Mouse (Mus musculus): ENCODE results near the gene Aknad1. TPM values are rescaled to one million over a fixed set of nuclear protein-coding genes. Genes with fewer than 3 reads are reported as not detected.

The Aknad1 gene
- polyA plus RNA-seq, 1 experiment: not detected

GRCm38 (mm10) chr3:108759566-108760420, 20.3 kb downstream of the Aknad1 start:
- no peak for TF ChIP-seq POLR2A (IDR thresholded peaks at IDR 0.05; ENCODE audit: insufficient read depth, low read depth, low read length)
- no peak for TF ChIP-seq CTCF (IDR thresholded peaks at IDR 0.05; ENCODE audit: insufficient read depth, low read depth, low read length)
- WGBS: 84% methylated on average over 11 of the region's 11 CpGs
- no peak overlapping the region for H3K27ac ChIP-seq (ENCODE audit: insufficient read depth, low read depth, low read length)
- H3K4me1 ChIP-seq (ENCODE audit: control insufficient read depth, insufficient read depth, low read length): peaks cover 9% of the 10 kb centered on the region; the same call in 1 of the 2 replicates
- H3K4me3 ChIP-seq (ENCODE audit: insufficient read depth, low read depth, low read length): no peak overlapping the region

DNA sequence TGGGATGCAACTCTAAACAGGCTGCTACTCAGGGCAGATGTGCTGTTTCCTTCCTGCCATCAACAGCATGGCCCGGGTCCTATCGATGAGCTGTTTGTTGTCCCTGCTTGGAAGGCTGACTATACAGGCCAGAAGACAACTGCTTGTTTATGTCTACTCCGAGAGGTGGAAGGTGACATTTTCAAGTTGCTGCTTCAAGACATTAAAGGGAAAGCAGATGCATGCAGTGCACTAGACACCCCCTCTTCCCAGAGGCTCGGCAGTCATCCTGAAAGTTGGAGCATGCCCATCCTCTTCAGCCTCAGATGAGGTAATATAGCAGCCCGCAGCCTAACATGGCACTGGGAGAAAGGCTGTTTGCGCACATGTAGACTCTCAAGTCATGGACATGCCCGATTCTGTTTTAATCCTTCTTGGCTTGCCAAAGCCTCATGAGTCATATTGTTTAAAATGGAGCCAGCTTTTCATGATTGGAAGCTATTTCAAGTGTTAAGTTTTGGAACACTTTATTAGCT, 23.2 kb downstream of the Aknad1 start:
- 61% methylated on average over 7 of the region's 7 CpGs for WGBS
- TF ChIP-seq POLR2A (IDR thresholded peaks at IDR 0.05; ENCODE audit: insufficient read depth, low read depth, low read length) (no peak), CTCF (IDR thresholded peaks at IDR 0.05; ENCODE audit: insufficient read depth, low read depth, low read length) (no peak)
- no peak overlapping the region for H3K4me3 ChIP-seq (ENCODE audit: insufficient read depth, low read depth, low read length)
- no peak overlapping the region for H3K27ac ChIP-seq (ENCODE audit: insufficient read depth, low read depth, low read length)
- peaks cover 9% of the 10 kb centered on the region; the same call in 1 of the 2 replicates for H3K4me1 ChIP-seq (ENCODE audit: control insufficient read depth, insufficient read depth, low read length)

GRCm38 (mm10) chr3:108763691-108764090, 24.2 kb downstream of the Aknad1 start:
- H3K27ac ChIP-seq (ENCODE audit: insufficient read depth, low read depth, low read length): no peak overlapping the region
- no peak for TF ChIP-seq CTCF (IDR thresholded peaks at IDR 0.05; ENCODE audit: insufficient read depth, low read depth, low read length)
- no peak for TF ChIP-seq POLR2A (IDR thresholded peaks at IDR 0.05; ENCODE audit: insufficient read depth, low read depth, low read length)
- H3K4me3 ChIP-seq (ENCODE audit: insufficient read depth, low read depth, low read length): no peak overlapping the region
- WGBS: 78% methylated on average over 2 of the region's 2 CpGs
- peaks cover 4% of the 10 kb centered on the region; the same call in 1 of the 2 replicates for H3K4me1 ChIP-seq (ENCODE audit: control insufficient read depth, insufficient read depth, low read length)

DNA sequence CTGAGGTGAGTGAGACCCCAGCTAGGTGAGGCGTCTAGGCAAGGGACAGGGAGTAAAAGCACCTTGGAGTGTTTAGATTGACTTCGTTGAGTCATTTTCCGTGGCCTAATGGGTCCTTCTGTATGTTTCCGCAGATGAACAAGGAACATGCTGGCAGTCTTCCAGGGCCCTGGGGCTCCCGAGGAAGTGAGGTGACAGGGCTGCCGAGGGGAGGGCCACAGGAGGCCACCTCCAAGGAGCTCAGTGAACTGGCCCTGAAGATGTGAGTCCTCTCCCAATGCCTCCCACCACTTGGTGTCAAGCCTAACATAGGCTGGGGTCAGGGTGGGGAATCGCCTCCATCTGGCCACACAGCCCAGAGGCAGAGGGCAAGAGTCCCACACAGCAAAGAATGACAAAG, 25.5 kb downstream of the Aknad1 start:
- 42% methylated on average over 7 of the region's 7 CpGs for WGBS
- Histone ChIP-seq H3K27ac (ENCODE audit: insufficient read depth, low read depth, low read length) (no peak overlapping the region), H3K4me3 (ENCODE audit: insufficient read depth, low read depth, low read length) (no peak overlapping the region), H3K4me1 (ENCODE audit: control insufficient read depth, insufficient read depth, low read length) (peaks cover 4% of the 10 kb centered on the region; the same call in 1 of the 2 replicates)
- TF ChIP-seq POLR2A (IDR thresholded peaks at IDR 0.05; ENCODE audit: insufficient read depth, low read depth, low read length): no peak
- no peak for TF ChIP-seq CTCF (IDR thresholded peaks at IDR 0.05; ENCODE audit: insufficient read depth, low read depth, low read length)

GRCm38 (mm10) chr3:108765476-108765875, 26.0 kb downstream of the Aknad1 start:
- Histone ChIP-seq H3K4me1 (ENCODE audit: control insufficient read depth, insufficient read depth, low read length) (peaks cover 4% of the 10 kb centered on the region; the same call in 1 of the 2 replicates), H3K4me3 (ENCODE audit: insufficient read depth, low read depth, low read length) (no peak overlapping the region), H3K27ac (ENCODE audit: insufficient read depth, low read depth, low read length) (no peak overlapping the region)
- 94% methylated on average over 7 of the region's 7 CpGs for WGBS
- TF ChIP-seq CTCF (IDR thresholded peaks at IDR 0.05; ENCODE audit: insufficient read depth, low read depth, low read length): no peak
- no peak for TF ChIP-seq POLR2A (IDR thresholded peaks at IDR 0.05; ENCODE audit: insufficient read depth, low read depth, low read length)

DNA sequence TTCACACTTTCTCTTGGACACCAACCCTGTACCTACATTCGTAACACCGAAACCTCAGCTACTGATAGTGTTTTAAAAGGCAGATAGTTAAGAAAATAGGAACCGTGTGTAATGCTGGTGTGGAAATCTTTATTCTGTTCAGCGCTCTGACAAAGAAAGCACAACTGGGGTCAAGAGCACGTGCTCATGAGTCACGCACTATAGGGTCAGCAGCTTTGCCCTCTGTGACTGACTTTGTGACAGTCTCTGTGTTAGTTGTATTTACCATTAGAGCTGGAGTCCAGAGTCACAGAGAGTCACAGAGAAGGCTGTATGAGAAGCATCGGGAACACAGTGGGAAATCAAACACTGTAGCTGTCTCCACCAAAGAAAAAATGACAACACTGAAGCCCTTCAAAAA, 27.5 kb downstream of the Aknad1 start:
- Histone ChIP-seq H3K4me1 (ENCODE audit: control insufficient read depth, insufficient read depth, low read length) (peaks cover 7% of the 10 kb centered on the region; the same call in 1 of the 2 replicates), H3K4me3 (ENCODE audit: insufficient read depth, low read depth, low read length) (no peak overlapping the region), H3K27ac (ENCODE audit: insufficient read depth, low read depth, low read length) (no peak overlapping the region)
- 94% methylated on average over 7 of the region's 7 CpGs for WGBS
- TF ChIP-seq CTCF (IDR thresholded peaks at IDR 0.05; ENCODE audit: insufficient read depth, low read depth, low read length) (no peak), POLR2A (IDR thresholded peaks at IDR 0.05; ENCODE audit: insufficient read depth, low read depth, low read length) (no peak)

GRCm38 (mm10) chr3:108767416-108767815, 28.0 kb downstream of the Aknad1 start:
- no peak overlapping the region for H3K27ac ChIP-seq (ENCODE audit: insufficient read depth, low read depth, low read length)
- TF ChIP-seq CTCF (IDR thresholded peaks at IDR 0.05; ENCODE audit: insufficient read depth, low read depth, low read length): no peak
- no peak for TF ChIP-seq POLR2A (IDR thresholded peaks at IDR 0.05; ENCODE audit: insufficient read depth, low read depth, low read length)
- peaks cover 10% of the 10 kb centered on the region for H3K4me1 ChIP-seq (ENCODE audit: control insufficient read depth, insufficient read depth, low read length)
- H3K4me3 ChIP-seq (ENCODE audit: insufficient read depth, low read depth, low read length): no peak overlapping the region
- WGBS: 82% methylated on average over 10 of the region's 10 CpGs

DNA sequence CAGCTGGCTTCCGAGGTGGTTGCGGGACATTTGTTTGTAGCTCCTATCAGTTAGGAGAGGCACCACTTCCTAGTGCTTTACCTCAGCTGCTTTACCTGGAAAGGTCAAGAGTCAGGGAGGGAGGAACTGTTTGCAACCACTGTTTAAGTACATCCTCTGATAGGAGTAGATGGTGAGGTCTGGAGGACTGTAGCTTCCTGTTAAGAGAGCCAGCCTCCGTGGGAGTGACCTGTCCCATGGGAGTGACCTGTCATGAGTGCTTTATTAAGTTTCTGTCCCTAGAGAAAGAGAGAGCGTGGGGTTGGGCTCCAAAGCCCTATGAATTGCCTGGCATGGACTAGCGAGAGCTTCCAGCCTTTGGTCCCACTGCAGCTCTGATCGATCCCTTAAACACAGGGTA, 30.1 kb downstream of the Aknad1 start:
- Histone ChIP-seq H3K4me1 (ENCODE audit: control insufficient read depth, insufficient read depth, low read length) (peaks cover 6% of the 10 kb centered on the region), H3K4me3 (ENCODE audit: insufficient read depth, low read depth, low read length) (no peak overlapping the region), H3K27ac (ENCODE audit: insufficient read depth, low read depth, low read length) (no peak overlapping the region)
- TF ChIP-seq POLR2A (IDR thresholded peaks at IDR 0.05; ENCODE audit: insufficient read depth, low read depth, low read length) (no peak), CTCF (IDR thresholded peaks at IDR 0.05; ENCODE audit: insufficient read depth, low read depth, low read length) (no peak)
- WGBS: 90% methylated on average over 6 of the region's 6 CpGs

GRCm38 (mm10) chr3:108770725-108771368, 31.4 kb downstream of the Aknad1 start:
- TF ChIP-seq CTCF (IDR thresholded peaks at IDR 0.05; ENCODE audit: insufficient read depth, low read depth, low read length) (no peak), POLR2A (IDR thresholded peaks at IDR 0.05; ENCODE audit: insufficient read depth, low read depth, low read length) (no peak)
- WGBS: 9% methylated on average over 6 of the region's 6 CpGs
- Histone ChIP-seq H3K4me3 (ENCODE audit: insufficient read depth, low read depth, low read length) (no peak overlapping the region), H3K4me1 (ENCODE audit: control insufficient read depth, insufficient read depth, low read length) (peaks cover 6% of the 10 kb centered on the region), H3K27ac (ENCODE audit: insufficient read depth, low read depth, low read length) (no peak overlapping the region)

All from olfactory bulb, adult 2 months (tissue).